Mouse (Mus musculus): Measurements from ENCODE around the gene Rassf2.

Rassf2 gene

DNA sequence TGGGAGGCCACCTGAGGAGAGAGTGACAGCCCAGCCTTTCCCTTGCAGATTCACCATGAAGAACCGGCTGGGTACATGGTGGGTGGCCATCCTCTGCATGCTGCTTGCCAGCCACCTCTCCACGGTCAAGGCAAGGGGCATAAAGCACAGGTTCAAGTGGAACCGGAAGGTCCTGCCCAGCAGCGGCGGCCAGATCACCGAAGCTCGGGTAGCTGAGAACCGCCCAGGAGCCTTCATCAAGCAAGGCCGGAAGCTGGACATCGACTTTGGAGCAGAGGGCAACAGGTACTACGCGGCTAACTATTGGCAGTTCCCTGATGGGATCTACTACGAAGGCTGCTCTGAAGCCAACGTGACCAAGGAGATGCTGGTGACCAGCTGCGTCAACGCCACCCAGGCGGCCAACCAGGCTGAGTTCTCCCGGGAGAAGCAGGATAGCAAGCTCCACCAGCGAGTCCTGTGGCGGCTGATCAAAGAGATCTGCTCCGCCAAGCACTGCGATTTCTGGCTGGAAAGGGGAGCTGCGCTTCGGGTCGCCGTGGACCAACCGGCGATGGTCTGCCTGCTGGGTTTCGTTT is 77.0 kb downstream of the Rassf2 start:
- DNase-seq = peak; percentile 26 to 47

DNA sequence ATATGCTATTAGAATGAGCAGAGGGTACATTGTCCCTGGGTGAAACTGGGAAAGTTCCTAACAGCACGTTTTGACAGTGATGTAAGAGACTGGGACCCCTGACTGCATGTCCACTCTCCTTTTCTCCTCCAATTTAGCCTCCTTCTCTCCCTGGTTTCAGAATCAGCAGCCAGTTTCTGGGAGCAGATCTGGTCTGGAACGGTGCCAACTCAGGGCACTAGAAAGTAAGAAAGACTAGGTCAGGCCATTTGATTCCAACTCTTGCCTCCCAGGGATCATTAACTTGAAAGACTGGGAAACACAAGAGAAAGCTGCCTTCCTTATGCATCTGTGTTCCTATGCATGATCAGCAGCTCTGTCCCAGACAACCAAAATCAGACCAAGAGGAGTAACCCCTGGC is 77.6 kb downstream of the Rassf2 start:
- DNase-seq = peak; percentile 43 to 56

DNA sequence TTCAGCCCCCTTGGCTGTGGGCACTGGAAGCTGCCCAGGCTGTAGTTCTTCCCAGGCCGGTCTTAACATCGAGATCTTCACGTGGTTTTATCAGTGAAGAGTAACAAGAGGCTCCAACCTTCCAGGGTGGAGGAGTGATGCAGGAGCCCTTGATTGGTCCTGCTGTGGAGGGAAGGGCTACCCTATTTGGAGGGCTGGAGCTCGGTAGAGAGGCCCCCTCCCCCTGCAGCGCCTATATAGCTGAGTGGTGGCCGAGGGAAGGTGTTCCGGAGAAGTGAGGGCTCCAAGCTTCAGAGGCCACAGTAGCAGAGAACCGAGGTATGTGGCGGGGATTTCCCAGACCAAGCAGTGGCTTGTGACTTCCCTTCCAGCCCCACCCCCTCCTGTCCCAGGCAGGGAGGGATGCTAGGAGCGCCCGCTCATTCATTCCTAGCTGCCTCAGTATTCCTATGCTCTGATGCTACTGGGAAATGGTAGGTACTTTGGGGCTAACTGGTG is 79.4 kb downstream of the Rassf2 start, which contains the start of gene Prnd:
TSS of gene Prnd (plus strand) at position 264 of the 498 bp plus-strand sequence.
- peak; percentile 54 to 63 for DNase-seq

DNA sequence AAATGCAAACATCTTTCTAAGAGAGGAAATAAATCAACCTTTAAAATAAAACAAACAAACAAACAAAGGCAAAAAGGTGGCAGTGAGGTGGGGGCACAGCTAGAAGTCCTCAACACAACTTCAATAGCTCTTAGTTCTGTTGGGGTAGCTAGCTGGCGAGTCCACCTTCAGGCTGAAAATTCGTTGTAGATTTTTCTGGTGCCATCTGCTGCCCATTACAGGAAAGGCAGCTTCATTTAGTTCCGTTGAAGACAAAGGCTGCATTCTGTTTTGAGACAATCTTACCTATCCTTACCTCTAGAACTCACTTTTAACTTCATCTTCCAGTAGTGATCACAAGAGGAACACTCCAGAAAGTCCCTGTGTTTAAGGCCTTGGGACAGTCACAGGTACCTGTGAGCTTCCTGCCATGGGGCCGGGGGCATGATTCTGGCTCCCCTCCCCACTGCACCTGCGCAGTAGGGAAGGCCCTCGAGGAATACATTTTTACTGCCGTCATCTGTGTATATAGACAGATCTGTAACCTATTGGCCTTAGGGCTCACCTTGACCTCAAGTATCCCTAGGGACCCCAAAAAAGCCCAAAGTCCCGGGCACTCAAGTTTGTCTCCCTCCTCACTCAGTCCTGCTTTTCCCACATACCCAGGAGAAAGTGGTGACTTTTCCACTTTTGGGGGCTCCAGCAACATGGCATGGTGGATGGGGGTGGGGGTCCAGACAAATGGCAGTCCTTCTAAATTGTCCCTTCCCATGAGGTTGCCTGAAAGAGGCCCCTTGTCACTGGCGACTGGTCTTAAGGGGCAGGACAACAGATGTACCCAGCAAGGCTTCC is 80.1 kb downstream of the Rassf2 start:
- peak; percentile 72 to 75 for DNase-seq

DNA sequence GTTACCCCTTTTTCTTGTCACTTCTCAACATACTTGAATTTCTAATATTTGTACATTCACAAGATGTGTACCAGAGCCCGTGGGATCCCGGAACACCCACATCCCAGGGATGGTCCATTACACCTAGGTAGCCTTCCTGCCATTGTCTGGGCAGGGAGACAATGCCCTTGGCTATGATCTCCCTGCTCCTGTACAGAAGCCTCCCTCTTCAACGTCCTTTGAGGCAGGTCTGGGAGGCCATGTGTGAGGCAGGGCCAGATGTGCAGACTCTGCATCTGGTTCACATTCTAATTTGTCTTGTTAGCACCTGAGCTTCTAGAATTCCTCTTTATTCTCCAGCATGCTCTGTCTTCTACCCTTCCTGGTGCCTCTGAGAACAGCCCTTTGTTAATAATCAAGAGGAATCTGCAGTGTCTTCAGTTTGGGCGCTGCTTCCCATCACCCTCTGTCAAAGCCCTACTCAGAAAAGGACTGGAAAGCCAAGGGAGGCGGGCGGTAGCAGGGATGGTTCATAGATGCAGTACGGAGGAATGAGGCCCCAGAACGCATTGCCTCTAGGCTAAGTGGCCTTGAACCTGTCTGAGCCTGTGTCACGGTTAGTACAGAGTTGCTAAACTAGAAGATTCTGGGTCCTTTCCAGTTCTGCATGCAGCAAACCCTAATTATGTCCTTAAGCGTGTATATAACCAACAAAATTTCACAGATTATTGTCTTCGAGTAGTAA is 81.0 kb downstream of the Rassf2 start:
- DNase-seq = no peak

DNA sequence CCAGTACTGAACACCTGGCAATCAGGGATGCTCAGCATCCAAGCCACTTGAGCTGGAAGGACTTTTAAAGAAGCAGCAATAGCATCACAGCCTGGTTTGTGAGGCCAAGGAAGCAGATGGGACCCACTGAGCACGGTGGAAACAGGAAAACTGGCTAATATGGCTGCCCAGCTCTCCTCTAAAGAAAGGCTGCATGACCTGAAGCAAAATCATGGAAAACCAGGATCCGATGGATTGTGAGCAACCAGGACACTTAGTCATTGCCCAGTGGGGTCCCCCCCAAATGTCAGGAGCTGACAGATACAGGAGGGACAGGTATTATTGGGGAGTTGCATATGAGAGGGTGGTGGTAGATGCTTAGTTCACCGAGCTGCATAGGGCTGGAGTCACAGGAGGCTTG is 81.9 kb downstream of the Rassf2 start:
- DNase-seq = no peak

DNA sequence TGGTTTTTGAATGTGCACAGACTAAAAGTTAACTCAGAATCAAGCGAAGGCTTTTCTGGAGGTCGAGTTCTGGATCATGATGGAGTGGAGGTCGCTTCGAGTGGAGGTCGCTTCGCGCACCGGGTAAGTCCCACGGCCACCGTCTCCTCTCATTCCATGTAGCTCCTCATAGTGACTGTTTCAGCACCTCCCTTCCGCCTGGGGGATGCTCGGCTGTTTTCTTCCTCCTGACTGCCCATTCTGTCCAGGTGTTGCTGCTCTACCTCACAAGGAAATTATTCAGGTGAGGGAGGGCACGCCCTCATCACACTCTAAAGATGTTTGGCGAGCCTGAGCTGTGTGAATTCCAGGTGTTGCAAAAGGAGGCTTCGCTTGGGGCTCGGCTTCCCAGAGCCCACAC is 83.7 kb downstream of the Rassf2 start:
- no peak for DNase-seq

DNA sequence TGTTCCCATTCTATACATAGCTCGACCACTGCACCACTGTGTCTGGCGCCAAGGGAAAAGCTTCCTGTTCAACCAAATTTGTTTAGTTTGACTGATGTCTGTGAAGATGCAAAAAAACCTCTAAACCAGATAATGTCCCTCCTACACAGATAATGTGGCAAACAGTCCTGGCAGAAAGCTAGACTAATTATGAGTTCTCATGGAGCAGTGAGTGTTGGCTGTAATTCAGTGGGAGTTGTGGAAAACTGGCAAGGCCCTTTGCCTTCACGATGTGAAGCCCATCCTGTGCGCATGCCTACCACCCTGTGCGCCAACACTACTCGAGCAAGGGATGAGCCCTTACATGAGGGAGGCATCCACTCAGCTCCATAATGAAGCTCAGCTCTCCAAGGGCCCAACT is 84.3 kb downstream of the Rassf2 start:
- DNase-seq = no peak

DNA sequence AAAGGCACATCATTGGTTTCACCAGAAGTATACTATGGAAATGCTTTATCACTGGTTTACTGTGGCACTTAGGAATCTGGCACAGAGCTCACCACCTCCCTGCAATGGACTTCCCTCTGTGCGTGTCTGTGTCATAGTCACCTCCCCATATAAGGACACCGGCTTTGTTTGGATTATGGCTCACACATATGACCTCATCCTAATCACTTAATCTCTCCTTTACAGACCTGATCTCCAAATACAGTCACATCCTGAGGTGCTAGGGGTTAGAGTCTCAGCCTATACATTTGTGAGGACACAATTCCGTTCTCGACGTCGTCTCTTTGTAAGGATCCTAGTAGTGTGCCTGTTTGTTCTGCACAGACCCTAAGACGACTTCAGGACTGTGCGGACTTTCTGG is 84.8 kb downstream of the Rassf2 start:
- no peak for DNase-seq

DNA sequence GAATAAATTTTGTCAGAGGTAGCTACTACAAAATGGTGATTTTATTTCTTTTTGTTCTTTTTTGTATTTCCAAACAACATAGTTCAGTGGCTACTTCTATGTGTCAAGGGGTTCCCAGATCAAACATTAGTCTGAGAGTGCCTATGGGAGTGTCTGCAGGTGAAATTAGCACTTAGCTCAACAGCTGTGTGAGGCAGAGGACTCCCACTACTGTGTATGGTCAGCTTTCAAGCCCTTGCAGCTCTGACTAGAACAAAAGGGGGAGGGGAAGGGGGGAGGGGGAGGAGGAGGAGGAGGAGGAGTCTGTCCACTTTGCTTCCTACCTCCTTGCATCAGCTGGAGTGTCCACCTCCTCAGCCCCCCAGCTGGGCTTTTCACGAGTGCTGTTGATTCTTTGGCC is 85.7 kb downstream of the Rassf2 start:
- no peak for DNase-seq

DNA sequence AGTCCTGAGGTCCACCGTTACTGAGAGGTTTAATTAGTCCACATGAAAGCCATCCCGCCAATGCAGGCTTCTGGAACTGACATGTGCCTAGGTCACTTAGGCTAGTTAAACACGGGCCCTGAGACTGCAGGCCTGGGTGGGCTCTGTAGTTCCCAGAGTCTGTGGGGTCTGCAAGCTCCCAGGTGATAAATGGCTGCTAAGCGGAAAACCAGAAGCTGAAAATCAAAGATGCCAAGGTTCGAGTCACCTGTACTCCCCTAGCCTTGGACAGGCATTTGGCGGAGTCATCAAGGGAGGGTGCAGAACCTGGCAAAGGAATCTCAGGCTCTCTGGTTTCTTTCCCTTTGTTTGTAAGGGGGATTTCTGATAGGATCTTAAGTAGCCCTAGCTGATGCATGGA is 88.6 kb downstream of the Rassf2 start:
- no peak for DNase-seq

DNA sequence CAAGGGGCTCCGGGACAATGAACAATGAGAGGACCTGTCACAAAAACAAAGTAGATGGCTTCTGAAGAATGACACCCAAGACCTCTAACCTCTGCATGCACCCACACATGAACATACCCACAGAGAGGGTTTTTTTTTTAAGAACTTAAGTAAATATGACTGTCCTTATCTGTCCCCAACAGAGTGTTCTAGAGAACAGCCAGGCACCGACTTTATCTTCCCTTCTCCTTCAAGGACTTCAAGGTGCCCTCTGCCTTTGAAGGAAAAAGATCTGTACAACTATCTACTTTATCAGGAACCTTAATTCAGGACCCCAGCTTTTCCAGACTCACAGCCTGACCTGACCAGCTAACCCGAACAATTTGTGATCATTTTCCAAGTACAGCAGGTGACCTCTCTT is 89.6 kb downstream of the Rassf2 start:
- no peak for DNase-seq
